Mouse (Mus musculus) neutrophil, adult 5-6 weeks (primary cell): ENCODE results near the gene Ppl. TPM values are rescaled to one million over a fixed set of nuclear protein-coding genes. Genes with fewer than 3 reads are reported as not detected.

Source experiments
- ATAC-seq: fragments of 151-379, 151-347 bp; 2 replicates; pipeline ENCODE4 v1.8.0; 2017; ENCODE audit warnings: mild to moderate bottlenecking, moderate TSS enrichment; ENCODE audit not compliant: insufficient number of reproducible peaks, poor library complexity, low FRiP score, severe bottlenecking; ENCODE audit errors: extremely low read depth
- total RNA-seq: library from RNA; stranded (forward); fragments of 200-1000 nt; gene quantifications from 2 replicates; pipeline ENCODE4 v1.2.3, GENCODE M21; 2017

The Ppl gene
- total RNA-seq = 1.2 and 2.2 TPM in 2 replicates

- ATAC-seq = no peak
Observed at GRCm38 (mm10) chr16:5132401-5132801, at the start of gene Ppl. Gene Ppl (minus strand): TSS chr16:5132421.

- ATAC-seq = no peak
Observed at GRCm38 (mm10) chr16:5172636-5173035, 40.4 kb upstream of the Ppl start.

GRCm38 (mm10) chr16:5168829-5169228 is 36.6 kb upstream of the Ppl start:
- ATAC-seq = no peak

GRCm38 (mm10) chr16:5168038-5168437 is 35.8 kb upstream of the Ppl start:
- ATAC-seq = no peak

- no peak for ATAC-seq
Observed at GRCm38 (mm10) chr16:5164327-5164726, 32.1 kb upstream of the Ppl start.

- ATAC-seq = no peak
Observed at GRCm38 (mm10) chr16:5159248-5159647, 27.0 kb upstream of the Ppl start.

GRCm38 (mm10) chr16:5157113-5157512 is 24.9 kb upstream of the Ppl start:
- ATAC-seq = no peak

GRCm38 (mm10) chr16:5156495-5156894 is 24.3 kb upstream of the Ppl start:
- no peak for ATAC-seq

- no peak for ATAC-seq
Observed at GRCm38 (mm10) chr16:5155014-5155413, 22.8 kb upstream of the Ppl start.

- no peak for ATAC-seq
Observed at GRCm38 (mm10) chr16:5153299-5154026, 21.2 kb upstream of the Ppl start.

GRCm38 (mm10) chr16:5150544-5150943 is 18.3 kb upstream of the Ppl start:
- ATAC-seq = no peak

GRCm38 (mm10) chr16:5147037-5147385 is 14.8 kb upstream of the Ppl start, which contains the start of gene Sec14l5:
Gene Sec14l5 (plus strand): TSS chr16:5147109.
- no peak for ATAC-seq

- ATAC-seq = no peak
Observed at GRCm38 (mm10) chr16:5146367-5147036, 14.3 kb upstream of the Ppl start.

- peak; percentile 57; the same call in 1 of the 2 replicates for ATAC-seq
Observed at GRCm38 (mm10) chr16:5145570-5145969, 13.3 kb upstream of the Ppl start.

- ATAC-seq = no peak
Observed at GRCm38 (mm10) chr16:5139741-5140140, 7.5 kb upstream of the Ppl start.

GRCm38 (mm10) chr16:5137006-5137540 is 4.9 kb upstream of the Ppl start:
- ATAC-seq = no peak

- no peak for ATAC-seq
Observed at GRCm38 (mm10) chr16:5136505-5136904, 4.3 kb upstream of the Ppl start.

GRCm38 (mm10) chr16:5135551-5136261 is 3.5 kb upstream of the Ppl start:
- no peak for ATAC-seq

GRCm38 (mm10) chr16:5134623-5135330 is 2.6 kb upstream of the Ppl start:
- ATAC-seq = no peak
